Mouse (Mus musculus): ENCODE data around the gene Stk38.
"Not testable (repeated sequence)": the region's sequence is repeated elsewhere in the genome, so short reads cannot be mapped to it uniquely, and the experiment has no call there.

Gene Stk38

GRCm38 (mm10) chr17:29007243-29007640 is 553 bp downstream of the Stk38 start:
- DNase-seq = no peak

GRCm38 (mm10) chr17:29006812-29007211 is 983 bp downstream of the Stk38 start:
- DNase-seq = no peak

GRCm38 (mm10) chr17:29005002-29005401 is 2.8 kb downstream of the Stk38 start:
- DNase-seq = no peak

DNA sequence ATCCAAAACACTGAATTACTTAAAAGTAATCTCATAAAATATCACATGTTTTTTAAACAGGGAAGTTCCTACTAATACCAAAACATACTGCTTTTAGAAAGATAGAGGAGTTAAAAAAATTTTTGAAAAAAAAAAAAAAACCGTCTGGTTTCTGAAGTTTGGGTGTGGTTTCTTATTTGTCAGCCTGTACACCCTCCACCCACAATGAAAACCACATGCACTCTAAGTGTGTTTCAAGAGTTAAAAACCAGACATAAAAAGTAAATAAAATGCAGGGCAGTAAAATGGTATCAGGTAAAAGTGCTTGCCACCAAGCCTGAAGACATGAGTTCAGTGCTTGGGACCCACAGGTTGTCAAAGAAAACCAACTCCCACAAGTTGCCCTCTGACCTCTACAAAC is 4.1 kb downstream of the Stk38 start:
- no peak for DNase-seq

DNA sequence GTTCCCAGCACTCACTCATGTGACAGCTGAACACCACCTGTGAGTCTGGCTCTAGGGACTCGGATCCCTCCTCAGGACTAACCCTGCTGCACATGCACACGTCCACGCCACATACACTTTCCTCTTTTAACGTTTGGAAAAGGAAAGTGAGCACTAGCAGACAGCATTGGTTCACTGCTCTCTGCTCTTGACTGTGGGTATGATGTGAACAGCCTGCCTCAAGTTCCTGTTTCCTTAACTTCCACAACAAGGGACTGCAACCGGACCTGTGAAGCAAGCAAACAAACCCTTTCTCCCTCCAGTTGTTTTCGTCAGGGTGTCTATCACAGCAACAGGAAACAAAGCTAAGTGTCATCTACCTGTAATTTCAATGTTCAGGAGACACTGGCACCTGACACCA is 7.3 kb downstream of the Stk38 start:
- no peak for DNase-seq

GRCm38 (mm10) chr17:28994615-28995014 is 13.2 kb downstream of the Stk38 start:
- DNase-seq = no peak

DNA sequence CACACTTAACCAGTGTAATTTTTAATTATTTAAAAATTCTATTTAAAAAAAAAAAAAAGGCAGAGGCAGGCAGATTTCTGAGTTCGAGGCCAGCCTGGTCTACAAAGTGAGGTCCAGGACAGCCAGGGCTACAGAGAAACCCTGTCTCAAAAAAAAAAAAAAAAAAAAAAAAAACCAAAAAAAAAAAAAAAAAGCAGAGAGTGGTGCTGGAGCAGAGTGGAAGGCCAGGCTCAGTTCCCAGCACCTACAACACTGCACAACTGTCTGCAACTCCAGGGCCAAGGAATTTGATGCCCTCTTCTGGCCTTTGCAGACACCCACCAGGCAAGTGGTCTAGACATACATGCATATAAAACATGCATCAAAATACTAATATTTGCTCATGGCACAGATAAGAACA is 14.8 kb downstream of the Stk38 start:
- not testable (repeated sequence) for DNase-seq

- DNase-seq = peak; percentile 69
Observed at GRCm38 (mm10) chr17:28992105-28992504, 15.7 kb downstream of the Stk38 start.

DNA sequence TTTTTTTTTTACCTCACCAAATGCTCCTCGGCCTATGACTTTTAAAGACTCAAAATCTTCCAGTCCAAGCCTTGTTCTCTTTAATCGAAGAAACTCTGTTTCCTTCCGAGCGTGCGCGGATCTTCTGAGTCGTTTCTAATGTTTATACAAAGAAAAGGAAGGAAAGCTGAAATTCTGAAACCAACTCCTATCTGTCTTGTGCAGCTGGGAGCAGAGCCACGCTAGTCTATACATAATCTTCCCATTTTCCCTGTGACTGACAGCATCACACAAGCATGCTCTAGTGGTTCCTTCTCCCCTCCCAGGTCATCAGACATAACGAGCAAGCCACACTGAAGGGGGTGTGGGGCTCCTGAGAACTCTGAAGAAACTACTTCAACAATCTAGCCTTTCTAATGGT is 16.5 kb downstream of the Stk38 start:
- DNase-seq = no peak

DNA sequence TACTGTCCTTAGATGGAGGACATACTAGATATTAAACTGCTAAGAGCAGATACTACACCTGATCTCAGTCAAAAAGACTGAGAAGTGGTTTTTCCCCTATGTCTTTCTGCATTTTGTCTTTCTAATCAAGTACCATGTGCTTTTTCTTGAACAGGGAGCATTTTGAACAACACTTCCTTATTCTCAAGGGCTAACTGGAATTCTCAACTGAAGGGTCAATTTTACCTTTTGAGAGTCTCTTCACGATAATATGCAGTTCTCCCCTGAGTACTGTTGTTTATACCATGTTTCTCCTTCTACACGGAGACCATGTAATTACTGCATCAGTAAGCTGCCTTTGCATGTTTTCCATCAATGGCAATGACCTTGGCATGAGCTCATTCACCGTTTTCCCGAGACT is 17.7 kb downstream of the Stk38 start:
- DNase-seq = no peak

GRCm38 (mm10) chr17:28988996-28989395 is 18.8 kb downstream of the Stk38 start:
- no peak for DNase-seq

GRCm38 (mm10) chr17:28988291-28988690 is 19.5 kb downstream of the Stk38 start:
- no peak for DNase-seq

- DNase-seq = peak; percentile 38
Observed at GRCm38 (mm10) chr17:28987713-28988112, 20.1 kb downstream of the Stk38 start.

DNA sequence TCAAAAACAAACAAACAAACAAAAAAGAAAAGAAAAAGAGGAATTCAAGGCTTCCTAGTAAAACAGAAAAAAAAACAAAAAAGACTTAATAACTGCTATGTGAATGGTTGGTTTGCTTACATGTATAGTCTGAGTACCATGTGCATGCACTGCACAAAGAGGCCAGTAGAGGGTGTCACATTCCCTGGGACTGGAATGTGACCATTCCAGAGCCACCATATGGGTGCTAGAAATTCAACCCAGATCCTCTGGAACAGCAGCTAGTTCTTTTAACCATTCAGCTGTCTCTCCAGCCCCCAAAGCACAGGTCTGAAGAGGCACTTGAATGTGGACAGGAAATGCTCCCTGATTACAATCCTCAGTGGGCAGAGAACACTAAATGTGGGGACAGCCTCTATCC is 21.0 kb downstream of the Stk38 start:
- peak; percentile 46 for DNase-seq

DNA sequence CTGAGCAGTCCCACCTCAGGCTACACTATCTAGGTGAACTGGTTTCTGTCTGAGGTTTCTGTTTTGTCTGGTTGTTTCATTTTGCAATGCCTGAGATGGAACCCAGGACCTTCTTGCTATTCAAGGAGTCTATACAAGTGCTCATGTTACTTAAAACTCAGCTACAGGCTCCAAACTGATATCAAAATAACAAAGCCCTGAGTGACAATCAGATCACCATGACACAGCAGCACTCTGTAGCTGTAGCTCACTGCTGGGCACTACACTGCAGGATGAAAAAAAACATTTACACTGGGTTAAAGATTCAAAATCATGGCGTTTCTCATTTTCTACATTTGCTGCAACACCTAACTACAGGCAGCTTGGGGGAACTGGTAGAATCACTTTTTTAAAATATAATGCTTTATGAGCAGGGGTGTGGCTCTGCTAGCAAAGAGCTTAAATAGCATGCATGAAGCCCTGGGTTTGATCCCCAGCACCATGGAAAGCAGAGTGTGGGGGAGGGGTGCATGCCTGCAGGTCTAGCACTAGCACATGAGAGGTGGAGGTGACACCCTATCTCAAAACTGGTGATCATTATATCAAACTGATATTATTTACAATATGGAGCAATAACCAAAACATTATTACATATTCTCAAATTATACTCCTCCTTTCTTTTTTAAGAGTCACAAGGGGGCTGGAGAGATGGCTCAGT is 22.9 kb downstream of the Stk38 start:
- no peak for DNase-seq

- peak; percentile 17 for DNase-seq
Observed at GRCm38 (mm10) chr17:28982591-28982990, 25.2 kb downstream of the Stk38 start.

GRCm38 (mm10) chr17:28981081-28981480 is 26.7 kb downstream of the Stk38 start:
- DNase-seq = no peak

DNA sequence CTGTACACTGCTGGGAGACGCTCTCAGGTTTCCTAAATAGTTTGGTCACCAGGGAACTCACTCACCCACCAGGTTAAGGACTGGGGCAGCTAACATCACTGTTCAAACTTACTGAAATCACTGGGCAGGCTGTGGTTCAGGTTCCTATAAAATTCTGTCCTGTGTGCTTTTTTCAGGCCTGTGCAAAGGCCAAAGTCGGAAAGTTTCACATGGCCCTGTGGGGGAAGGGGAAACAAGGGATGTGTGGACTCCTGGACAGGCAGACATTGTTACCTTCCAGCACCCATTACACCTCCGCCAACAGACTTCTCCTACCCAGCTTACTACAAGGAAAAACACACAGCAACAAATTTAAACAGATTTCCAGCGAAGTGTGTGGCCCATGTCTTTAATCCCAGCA is 28.7 kb downstream of the Stk38 start:
- no peak for DNase-seq

- DNase-seq = no peak
Observed at GRCm38 (mm10) chr17:28970122-28970521, 37.7 kb downstream of the Stk38 start.

- DNase-seq = no peak
Observed at GRCm38 (mm10) chr17:28967021-28967610, 40.7 kb downstream of the Stk38 start.

DNA sequence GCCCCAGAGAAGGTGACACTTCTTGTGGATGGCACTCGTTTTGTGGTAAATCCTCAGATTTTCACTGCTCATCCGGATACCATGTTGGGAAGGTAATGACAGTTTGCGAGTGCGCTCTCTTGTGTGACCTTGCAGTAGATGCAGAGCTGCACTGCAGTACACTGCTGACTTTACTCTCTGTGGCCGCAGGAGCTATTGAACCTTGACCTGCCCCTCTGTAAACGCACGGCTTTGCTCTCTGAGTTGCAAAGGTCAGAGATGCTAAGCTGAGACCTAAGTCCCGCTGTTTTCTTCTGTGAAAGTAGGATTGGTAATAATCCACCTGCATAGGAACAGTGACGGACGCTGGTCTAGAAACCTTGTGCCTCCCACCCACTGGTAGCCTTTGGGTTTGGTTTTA is 46.2 kb downstream of the Stk38 start:
- DNase-seq = no peak

- no peak for DNase-seq
Observed at GRCm38 (mm10) chr17:28960597-28960996, 47.2 kb downstream of the Stk38 start.

- no peak for DNase-seq
Observed at GRCm38 (mm10) chr17:28954416-28954815, 53.4 kb downstream of the Stk38 start.

- peak; percentile 23 for DNase-seq
Observed at GRCm38 (mm10) chr17:28953251-28953650, 54.5 kb downstream of the Stk38 start.

Data from lung, postnatal 14 days (tissue).